Mouse (Mus musculus): Measurements from ENCODE around the gene Btbd6. TPM values are rescaled to one million over a fixed set of nuclear protein-coding genes. Genes with fewer than 3 reads are reported as not detected.

Btbd6 gene
- total RNA-seq (2022): 10 to 100 TPM; 21.5 to 30.9 (median 24.2) TPM

DNA sequence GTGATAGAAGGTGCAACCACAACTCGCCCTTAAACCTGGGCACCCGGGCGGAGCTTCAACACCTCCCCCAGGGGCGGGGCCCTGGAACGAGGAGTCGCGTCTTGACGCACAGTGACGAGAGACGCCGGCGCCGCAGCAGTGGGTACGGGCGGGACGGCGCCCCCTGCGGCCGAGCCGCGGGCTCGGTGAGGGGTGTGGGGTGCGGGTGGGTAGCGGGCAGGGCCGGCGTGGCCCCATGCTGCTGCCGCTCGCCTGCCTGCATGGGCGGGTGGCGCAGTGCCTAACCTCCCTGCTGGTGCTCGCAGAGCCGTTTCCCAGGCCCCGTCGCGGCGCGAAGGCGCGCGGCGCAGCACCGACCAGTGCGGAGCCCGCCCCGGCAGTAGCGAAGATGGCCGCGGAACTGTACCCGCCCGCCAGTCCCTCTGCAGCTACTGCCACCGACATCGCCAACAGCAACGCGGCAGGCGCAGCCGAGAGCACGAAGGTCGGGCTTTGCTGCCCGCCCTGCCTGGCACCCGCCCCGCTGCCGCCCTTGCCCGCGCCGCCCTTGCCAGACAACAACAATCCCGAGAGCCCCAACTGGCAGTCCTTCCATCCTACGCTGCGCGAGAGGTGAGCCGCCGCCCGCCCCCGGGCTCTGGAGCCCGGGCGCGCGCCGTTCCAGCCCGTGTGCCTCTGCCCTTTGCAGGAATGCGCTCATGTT, at the start of gene Btbd6:
TSS of gene Btbd6 (plus strand) at position 112 of the 703 bp plus-strand sequence.
- DNase-seq: peak; percentile 88

DNA sequence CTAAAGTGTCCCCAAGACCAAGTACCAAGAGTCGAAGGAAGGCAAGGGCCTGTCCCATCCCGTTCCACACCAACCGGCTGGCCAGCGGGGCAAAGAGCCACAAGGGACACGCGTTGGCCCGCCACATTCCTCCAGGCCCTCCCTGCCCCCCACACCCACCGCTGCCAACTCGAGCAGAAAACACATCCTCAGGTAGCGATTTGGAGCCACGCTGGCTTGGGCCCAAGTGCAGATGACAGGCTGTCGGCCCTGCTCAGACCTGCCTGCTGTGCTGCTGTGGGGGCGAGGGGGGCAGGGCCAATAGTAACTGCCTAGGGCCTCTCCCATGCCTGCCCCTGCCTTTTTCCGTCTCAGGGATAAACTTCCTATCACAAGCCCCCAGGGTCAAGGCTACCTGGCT, 49.0 kb upstream of the Btbd6 start:
- no peak for DNase-seq

DNA sequence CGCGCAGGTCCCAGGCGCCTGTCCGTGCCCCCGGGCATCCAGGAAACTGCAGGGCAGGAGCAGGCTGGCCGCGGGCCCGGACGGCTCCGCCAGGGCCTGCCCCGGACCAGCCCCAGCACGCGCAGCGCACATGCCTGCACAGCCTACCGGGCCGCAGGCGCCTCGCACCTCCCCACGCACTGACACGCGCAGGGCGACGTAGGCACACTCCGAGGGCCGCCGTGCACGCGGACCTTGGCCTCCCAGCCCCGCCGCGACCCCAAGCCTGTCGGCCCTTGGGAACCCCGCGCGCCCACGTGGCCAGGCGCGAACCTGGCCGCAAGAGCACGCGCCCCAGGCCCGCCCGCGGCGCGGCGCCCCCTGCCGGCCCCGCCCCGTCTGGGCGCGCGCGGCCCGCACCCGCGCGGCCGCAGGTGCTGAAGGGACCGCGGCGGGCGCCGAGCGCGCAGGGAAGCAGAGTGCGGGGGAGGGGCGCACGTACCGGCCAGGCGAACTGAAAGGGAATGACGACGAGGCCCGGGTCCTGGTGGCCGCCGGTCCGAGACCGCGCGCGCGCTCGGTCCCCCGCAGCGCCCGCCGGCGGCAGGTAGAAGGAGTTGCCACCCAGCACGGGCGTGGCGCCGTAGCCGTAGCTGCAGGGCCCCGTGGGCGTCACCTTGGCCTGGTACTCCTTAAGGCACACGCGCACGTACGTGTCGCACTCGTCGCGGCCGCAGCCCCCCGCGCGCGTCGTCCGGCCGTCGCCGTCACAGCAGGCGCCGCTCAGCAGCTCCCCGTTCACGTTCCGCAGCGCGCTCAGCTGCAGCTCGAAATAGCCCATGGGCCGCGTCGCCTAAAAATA, 47.7 kb upstream of the Btbd6 start:
- DNase-seq: no peak

DNA sequence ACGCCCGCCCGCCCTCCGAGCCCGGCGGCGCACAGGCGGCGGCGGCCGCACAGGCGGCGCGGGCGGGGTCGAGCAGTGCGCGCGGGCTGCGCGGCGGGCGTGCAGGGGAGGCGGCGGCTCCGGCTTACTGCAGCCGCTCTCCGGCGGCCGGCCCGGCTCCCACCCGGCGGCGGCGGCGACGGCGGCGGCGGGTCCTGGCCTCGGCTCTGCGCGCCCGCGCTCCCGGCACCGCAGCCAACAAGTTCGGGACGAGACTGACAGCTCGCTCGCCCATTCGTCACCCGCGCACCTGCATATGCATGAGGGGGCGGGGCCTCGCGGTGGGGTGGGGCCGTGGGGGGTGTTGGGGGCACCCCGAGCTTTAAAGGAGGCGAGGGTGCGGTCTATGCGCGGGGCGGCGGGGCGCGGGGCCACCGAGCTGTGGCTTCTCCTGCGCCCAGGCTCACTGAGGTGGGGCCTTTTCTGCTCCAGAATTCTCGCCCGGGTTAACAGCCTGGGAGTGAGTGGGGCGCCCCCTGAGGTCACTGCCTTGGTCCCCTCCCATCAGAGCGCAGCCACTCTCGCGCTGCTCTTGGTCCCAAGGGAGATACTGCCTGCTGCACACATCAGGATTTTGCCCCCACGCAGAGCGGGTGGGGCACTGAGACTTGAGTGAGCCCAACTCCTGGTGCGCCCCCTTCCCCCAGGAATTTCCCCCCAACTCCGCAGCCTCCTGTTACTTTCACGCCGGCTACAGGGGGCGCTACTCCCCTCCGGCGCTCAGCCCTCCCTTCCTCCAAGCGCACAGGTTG, 46.5 kb upstream of the Btbd6 start, which contains the start of gene Jag2:
TSS of gene Jag2 (minus strand) at position 215 of the 791 bp plus-strand sequence.
- DNase-seq: no peak

DNA sequence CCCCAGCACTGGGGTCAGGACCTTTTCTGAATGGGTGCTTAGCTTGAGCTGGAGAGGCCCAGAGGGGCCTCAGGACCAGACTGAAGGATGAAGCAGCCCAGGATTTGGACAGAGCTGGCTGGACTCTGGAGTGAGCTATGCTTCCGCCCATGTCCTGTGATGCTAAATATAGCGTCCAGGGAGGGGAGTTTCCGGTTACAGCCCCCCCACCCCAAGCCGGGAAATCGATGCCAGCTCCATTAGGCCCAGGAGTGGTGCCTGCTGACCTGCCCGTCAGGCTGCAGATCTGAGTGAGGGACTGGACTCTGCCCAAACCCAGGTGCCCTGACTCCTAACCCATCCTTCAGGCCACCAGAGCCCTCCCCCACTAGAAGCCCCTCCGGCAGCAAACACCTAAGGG, 43.6 kb upstream of the Btbd6 start:
- DNase-seq: no peak

DNA sequence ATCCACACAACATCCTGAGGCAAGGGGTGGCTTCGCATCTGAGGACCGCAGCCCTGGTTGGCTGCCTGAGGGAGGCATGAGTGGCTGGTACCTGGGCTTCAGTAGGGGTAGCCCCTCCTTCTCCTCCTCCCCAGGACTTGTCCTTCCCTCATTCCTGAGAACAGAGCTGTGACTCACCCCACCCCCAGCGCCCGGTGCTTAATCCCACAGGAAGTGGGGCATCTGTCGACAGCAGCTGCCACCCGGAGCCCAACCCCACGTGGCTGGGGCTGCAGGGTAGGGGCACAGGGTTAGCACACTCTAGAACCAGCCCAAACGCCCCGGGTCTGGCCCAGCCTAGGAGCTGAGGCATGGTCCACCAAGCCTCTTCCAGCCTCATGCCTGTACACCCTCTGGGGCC, 38.4 kb upstream of the Btbd6 start:
- no peak for DNase-seq

DNA sequence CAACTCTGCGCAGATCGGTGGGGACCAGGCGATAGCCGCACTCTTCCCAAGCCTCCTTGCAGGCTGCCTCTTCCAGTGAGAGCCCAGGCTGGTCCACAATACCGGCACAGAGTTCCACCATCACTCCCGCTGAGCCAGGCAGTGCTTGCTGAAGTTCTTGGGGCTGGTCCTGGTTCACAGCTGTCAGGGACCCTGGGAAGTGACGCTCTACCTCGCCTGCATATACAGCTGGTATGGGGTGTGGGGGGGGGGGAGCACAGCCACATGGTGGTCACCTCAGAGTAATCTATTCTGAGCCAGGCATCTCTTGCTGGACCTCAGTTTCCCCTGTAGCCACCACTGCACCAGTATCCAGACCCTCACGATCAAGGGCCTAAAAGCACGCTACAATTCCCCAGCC, 37.9 kb upstream of the Btbd6 start:
- DNase-seq: no peak

DNA sequence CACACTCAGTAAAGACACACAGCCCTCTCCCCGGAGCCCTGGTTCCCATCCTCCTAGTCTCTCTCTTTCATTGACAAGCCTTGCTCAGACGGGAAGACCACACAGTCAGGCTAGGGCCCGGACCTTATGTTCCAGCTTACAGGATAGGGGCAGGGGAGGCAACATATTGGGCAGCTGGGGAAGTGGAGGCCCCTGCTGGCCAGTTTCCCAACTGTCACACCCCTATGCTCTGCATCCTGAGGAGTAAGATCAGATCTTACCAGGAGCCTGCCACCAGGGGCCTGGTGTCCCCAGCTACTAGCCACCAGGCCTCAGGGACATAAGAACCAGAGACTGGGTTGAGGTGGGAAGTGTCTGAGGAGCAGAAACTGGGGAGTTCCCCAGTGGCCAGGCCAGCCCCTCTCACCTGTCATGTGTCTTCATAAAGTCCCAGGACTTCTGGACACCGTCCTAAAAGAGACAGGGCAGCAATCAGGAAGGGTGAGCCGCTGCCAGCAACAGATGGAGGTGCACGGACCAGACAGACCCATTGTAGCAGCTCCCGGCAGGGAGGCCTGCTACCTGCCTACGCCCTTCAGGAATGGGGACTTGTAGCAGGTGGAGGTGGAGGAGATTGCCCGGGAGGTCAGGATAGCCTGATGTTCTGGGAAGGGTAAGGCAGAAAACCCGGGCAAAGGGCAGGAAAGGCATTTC, 37.3 kb upstream of the Btbd6 start:
- DNase-seq: no peak

DNA sequence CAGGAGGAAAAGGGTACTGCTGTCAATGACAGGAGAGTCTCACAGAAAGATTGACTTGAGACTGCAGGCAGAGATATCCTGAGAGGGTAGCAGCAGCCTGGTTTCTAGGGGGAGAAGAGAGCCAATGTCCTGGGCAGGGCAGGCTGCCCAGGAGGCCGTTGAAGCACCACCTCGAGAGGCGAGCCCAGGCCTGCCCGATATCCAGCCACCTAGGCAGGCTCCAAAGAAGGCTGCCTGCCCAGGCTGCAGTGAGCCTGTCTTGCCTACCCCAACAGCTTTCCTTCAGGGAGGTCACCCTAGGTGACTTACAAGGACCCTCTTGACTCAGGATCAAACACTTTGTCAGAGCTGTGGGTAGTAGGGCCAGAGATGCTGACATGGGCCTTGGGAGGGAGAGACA, 36.0 kb upstream of the Btbd6 start:
- DNase-seq: no peak

DNA sequence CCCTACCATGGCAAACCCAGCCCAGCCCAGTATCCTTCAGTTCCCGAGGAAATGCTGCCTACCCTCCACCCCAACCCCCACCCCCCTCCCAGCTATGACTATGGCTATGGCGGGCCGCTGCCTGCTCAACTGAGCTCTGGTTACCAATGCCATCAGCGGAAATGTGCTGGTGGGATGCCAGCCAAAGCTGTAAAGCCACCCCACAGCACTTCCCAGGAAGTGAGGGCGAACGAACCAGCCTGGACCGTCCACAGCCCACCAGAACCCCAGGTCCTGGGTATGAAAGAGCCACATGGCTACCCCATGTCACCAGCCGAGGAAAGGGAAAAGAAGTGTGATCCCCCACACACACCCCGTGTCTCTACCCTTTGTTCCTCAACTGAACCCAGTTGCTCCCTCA, 35.6 kb upstream of the Btbd6 start:
- DNase-seq: no peak

DNA sequence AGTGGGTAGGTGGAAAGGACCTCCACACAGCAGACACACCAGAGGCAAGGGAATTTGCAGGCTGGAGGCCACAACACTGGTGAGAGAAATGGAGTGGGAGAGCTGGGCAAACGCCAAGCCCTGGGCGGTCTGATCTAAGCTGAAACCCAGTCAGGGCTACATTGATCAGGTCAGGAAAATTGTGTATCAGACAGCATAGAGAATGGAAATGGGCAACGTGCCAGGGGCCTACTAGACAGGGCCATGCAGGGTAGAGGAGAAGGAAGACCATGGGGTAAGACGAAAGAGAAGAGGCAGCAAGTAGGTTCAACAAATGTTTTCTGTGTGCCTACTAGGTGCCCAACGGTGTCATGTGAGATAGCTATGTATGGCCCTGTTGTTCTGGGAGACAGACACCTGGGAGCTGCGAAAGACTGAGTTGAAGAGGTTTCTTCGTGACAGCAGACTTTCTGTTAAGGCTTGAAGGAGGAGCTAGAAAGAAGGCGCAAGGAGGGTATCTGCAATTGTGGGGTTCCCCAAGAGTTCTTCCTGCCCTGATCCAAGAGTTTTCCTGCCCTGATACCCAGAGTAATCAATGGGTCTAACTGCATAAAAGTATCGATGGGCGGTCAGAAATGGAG, 35.0 kb upstream of the Btbd6 start:
- no peak for DNase-seq

DNA sequence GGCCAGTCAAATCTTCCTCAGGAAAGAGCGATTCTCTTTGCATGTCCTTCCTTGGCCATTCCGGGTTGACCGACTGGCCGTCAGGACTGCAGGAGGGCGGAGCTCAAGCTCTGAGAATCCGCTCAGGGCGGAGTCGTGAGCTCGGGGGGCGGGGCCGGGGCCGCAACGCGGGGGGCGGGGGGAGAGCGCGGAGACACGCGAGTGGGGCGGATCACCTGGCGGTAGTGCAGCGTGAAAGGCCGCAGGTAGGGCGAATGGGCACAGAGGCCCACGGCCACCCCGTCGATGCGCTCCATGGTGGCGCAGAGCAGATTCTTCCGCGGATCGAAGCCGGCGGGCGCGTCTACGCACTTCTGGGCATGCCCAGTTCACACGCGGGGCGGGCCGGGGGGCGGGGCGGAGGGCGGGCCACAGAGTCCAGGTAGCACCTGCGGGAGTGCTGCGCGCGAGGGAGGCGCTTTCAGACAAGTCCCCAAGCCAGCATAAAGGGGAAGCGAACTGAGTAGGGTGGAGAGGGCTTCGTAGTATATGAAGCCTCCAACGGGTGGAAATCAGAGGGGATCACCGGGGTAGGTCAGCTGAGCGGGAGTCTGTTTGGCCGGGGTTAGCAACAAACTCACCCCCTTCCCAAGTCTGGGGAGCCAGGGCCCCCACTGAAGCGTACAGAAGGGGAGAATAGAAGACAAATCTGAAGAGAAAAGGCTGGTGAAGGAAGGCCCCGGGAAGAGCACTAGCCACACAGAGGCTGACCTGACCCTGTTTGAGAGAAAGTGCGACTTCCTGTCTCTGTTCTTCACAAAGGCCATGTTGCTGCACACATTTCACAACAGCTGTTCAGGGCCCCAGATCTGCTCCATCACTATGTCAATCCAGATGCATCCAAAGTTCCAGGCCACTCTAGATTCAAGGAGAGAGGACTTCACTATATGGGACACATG, 34.2 kb upstream of the Btbd6 start, which contains the start of gene Nudt14:
TSS of gene Nudt14 (minus strand) at position 349 of the 938 bp plus-strand sequence.
- DNase-seq: peak; percentile 68

DNA sequence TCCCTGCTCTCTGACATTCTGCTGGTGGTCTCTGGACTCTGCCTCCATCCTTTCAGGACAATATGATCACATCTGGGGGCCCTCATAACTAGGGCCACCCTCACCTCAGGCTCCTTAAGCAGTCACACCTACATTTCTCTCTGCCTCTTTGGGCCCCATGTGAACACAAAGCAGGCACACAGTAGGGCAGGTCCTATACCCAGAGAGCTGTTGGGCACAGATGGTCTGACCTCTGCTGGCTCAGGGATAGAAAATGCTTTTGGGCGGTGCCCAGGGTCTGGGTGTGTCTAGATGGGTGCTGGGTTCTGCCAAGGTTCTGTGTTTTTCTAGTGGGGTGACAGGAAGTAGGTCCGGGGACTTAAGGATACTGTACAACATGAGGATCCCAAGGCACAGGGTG, 32.6 kb upstream of the Btbd6 start:
- DNase-seq: no peak

DNA sequence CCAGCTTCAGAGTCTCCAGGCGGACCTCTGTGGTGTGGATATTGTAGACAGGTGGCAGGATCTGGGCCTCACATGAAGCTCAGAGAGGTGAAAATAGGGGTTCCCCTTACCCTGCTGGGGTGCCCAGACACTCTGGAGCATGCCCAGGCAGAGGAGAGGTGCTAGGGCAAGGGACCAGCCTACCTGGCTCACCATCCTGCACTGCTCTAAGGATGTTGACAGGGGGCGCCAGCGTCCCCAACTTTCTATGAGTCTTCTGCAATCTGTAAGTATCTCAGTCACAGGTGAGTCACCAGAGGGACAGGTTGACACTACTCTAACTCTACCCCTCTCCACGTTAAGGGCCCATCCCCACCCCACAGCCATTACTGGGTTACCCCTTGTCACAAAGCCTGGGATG, 29.0 kb upstream of the Btbd6 start:
- DNase-seq: no peak

DNA sequence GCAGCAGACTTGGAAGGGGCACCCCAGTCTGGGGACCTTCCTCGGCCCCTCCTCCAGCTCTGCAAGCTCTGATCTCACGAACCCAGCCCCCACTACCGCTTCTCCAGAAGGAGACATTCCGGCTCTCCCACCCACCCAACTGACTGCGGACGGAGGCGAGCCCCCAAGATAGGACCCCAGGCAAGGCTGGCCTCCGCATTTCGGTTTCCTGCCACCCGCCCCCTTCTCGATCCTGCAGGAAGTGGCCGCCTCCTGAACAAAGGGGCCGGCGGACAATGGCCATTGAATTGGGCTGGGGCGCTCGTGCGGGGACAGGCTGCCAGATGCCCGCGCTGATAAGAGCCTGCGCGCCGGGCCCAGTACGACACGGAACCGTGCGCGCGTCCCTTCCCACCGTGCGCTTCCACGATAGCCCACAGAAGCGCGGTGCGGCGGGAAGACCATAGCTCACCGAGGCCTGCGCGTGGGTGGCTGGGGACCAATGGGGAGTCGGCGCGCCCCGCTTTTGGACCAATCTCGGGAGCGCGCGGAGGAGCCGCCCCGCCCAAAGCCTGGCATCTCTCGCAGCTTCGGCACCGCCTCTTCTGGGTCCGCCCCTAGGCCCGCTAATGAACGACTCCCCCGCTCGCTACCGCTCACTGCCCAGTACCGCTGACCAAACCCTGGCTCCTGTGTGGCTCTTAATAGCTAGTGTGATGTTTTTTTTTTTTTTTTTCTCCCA, 26.1 kb upstream of the Btbd6 start:
- DNase-seq: peak; percentile 90

DNA sequence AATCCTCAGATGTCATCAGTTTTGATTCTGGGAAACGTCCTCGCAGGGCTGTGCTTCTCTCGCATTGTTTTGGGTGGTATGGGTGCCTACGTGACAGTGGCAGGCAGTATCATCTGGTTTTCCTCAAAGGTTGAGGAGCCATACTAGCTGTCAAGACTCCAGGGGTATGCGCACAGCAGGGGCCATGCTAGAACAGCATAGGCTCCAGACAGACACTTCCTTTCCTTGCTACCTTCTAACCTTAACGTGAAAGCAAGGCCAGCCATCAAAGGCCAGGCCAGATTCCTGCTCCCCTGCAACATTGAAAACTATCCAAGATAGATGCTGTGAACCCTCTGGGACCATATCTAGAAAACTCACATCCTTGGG, 25.5 kb upstream of the Btbd6 start:
- no peak for DNase-seq

DNA sequence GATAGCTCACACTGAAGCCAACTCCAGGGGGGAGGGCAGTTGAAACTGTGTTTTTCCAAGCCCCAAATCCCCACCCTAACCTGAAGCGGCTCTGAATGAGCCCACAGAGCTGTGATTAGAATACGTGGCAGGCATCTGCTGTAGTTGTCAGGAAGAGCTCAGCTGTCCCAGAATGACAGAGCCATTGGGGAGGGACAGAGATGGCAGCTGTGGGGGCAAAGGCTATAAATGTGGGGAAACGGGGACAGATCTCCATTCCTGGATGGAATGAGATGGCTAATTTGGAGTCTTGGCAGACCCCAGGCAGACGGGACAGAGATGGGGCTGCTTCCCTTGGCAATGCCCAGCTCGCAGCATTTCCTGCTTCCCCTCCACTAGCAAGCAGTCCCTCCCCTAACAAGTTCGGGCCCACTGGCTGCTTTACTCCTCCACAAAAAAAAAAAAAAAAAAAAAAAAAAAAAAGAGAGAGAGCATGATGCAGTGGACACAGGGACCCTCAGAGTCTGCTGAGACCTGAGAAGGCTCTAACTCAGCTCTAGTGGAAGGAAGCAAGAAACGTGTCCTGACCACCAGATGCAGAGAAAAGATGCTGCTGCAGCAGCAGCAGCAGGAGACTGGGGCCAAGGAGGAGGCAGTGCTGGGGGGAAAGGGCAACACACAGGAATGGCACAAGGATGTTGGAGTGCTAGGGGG, 25.0 kb upstream of the Btbd6 start:
- DNase-seq: no peak

DNA sequence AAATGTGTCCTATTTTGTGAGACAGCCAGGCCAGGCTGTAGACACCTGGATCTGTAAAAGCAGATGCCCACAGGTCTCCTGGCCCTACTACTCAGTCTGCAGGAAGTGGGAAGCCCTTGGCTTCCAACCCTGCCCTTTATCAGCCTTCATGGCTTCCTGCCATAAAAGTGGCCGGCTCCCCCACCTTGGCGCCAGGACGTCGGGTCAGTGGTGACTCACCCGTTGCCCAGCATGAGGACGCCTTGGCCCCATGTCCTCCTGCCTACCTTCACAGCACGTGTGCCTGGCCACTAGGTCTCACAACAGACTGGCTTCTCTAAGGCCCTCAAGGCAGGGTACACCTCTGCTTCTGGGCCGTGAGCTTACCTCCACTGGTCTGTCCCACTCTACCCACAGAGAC, 23.8 kb upstream of the Btbd6 start:
- peak; percentile 88 for DNase-seq

DNA sequence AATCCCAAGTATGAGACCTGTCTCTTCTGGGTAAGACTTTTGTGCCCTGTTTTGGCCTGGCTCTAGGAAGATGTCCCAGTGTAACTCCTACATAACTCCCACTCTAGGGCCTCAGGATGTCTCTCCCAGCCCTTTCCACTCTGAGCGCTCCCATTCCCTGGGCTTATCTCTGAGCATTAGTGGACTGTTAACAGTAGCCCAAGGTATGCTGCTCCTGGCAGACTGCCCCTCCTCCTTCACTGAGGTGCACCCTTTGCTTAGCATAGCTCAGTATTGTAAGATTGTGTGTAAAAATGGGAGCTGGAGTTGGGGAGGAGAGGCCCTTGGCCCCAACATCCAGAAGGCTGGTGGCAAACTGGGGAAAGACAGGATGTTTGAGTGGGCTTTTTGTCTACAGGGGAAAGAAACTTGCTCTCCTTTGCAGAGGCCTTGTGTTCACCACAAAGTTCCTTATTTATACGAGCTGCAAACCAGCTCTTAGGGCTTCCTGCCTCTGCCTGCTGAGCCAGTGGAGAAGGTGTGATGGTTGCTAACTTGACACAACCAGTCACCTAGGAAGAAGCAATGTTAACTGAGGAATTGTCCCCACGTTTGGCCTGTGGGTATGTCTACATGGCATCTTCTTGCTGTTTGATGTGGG, 23.2 kb upstream of the Btbd6 start:
- no peak for DNase-seq
